Mouse (Mus musculus) macrophage (primary cell): ENCODE results near the gene Slc35g2. TPM values are rescaled to one million over a fixed set of nuclear protein-coding genes. Genes with fewer than 3 reads are reported as not detected.

Source experiments
- polyA plus RNA-seq: library from polyadenylated mRNA; stranded (reverse); fragments of 250-400 nt; gene quantifications from 3 replicates; pipeline ENCODE4 v1.2.4, GENCODE M21; 2018; ENCODE audit warnings: inconsistent platforms

Slc35g2 gene
- polyA plus RNA-seq, 1 experiment from 2014 or later = 0.37 TPM

Other genes starting within 250 kb of the Slc35g2 start
- 1.2 to 1.4 TPM (median 1.3 TPM) in 3 replicates for gene Il20rb, start 84.3 kb downstream of the Slc35g2 start, polyA plus RNA-seq
- 31.2 to 47.4 TPM (median 39.3 TPM) in 3 replicates for gene Nck1, start 25.0 kb downstream of the Slc35g2 start, polyA plus RNA-seq
- 18.0 to 41.6 TPM (median 28.5 TPM) in 3 replicates for gene Stag1, start 26.7 kb upstream of the Slc35g2 start, polyA plus RNA-seq